Mouse (Mus musculus) kidney, adult 8-10 months (tissue): ENCODE measurements at regions not wholly inside any gene's neighbourhood (a gene's known extent, or its start where the extent isn't known, plus 50 kb on each side); places are given as distances from the start of the nearest gene placed in this dataset.

ENCODE experiments used
- DNase-seq, 2 experiments: peaks; one replicate each; pipeline ENCODE4 v3.0.0; 2022

- no peak for DNase-seq
Measured at GRCm38 (mm10) chr13:28898900-28899299, 54.6 kb downstream of the Sox4 start.

- no peak for DNase-seq
Measured at GRCm38 (mm10) chr13:28892896-28893295, 60.6 kb downstream of the Sox4 start.

GRCm38 (mm10) chr13:28887098-28887497 lies 66.4 kb downstream of the Sox4 start:
- no peak for DNase-seq

GRCm38 (mm10) chr13:28886691-28887090 lies 66.8 kb downstream of the Sox4 start:
- DNase-seq, result no peak

- no peak for DNase-seq
Measured at GRCm38 (mm10) chr13:28885083-28886037, 68.2 kb downstream of the Sox4 start.

- peak in 1 of 2 experiments; percentile 2 for DNase-seq
Measured at GRCm38 (mm10) chr13:28884191-28884820, 69.2 kb downstream of the Sox4 start.

GRCm38 (mm10) chr13:28883398-28883797 lies 70.1 kb downstream of the Sox4 start:
- DNase-seq, result no peak

- DNase-seq, result no peak
Measured at GRCm38 (mm10) chr13:28880888-28881287, 72.6 kb downstream of the Sox4 start.

GRCm38 (mm10) chr13:28878692-28879091 lies 74.8 kb downstream of the Sox4 start:
- no peak for DNase-seq

- DNase-seq, result no peak
Measured at GRCm38 (mm10) chr13:28876771-28877170, 76.7 kb downstream of the Sox4 start.

GRCm38 (mm10) chr13:28870681-28871080 lies 82.8 kb downstream of the Sox4 start:
- no peak for DNase-seq

GRCm38 (mm10) chr13:28867210-28867609 lies 86.3 kb downstream of the Sox4 start:
- no peak for DNase-seq

- no peak for DNase-seq
Measured at GRCm38 (mm10) chr13:28866686-28867085, 86.8 kb downstream of the Sox4 start.

GRCm38 (mm10) chr13:28860601-28861000 lies 92.9 kb downstream of the Sox4 start:
- no peak for DNase-seq

- DNase-seq, result no peak
Measured at GRCm38 (mm10) chr13:28859829-28860427, 93.6 kb downstream of the Sox4 start.

GRCm38 (mm10) chr13:28858001-28858400 lies 95.5 kb downstream of the Sox4 start:
- no peak for DNase-seq

GRCm38 (mm10) chr13:28857201-28857600 lies 96.3 kb downstream of the Sox4 start:
- DNase-seq, result no peak

GRCm38 (mm10) chr13:28856472-28856871 lies 97.0 kb downstream of the Sox4 start:
- DNase-seq, result no peak

- DNase-seq, result no peak
Measured at GRCm38 (mm10) chr13:28854247-28854646, 99.3 kb downstream of the Sox4 start.

GRCm38 (mm10) chr13:28848305-28848704 lies 105.2 kb downstream of the Sox4 start:
- DNase-seq, result no peak

GRCm38 (mm10) chr13:28847478-28847877 lies 106.0 kb downstream of the Sox4 start:
- DNase-seq, result no peak

GRCm38 (mm10) chr13:28844495-28844894 lies 109.0 kb downstream of the Sox4 start:
- DNase-seq, result no peak

- DNase-seq, result no peak
Measured at GRCm38 (mm10) chr13:28842811-28843210, 110.7 kb downstream of the Sox4 start.

- DNase-seq, result no peak
Measured at GRCm38 (mm10) chr13:28840142-28840541, 113.4 kb downstream of the Sox4 start.
